Mouse (Mus musculus): Measurements from ENCODE around the gene Mcidas. TPM values are rescaled to one million over a fixed set of nuclear protein-coding genes. Genes with fewer than 3 reads are reported as not detected.

The Mcidas gene
- polyA plus RNA-seq, 1 experiment from 2014 or later, result 0.10 TPM

DNA sequence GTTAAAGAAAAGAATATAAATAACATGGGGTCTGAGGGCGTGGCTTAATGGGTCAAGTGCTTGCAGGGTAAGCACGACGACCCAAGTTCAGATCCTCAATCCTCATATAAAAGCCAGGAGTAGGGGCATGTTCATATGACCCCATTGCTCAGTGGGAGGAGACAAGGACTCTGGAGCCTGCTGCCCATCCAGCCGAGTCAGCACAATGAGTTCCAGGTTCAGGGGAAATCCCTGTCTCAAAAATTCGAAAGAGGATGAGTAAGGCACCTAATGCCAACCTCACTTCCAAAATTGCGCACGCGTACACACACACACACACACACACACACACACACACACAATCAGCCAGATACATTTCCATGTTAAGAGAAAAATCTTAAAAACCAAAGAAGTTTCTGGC, 28.8 kb downstream of the Mcidas start:
- Histone ChIP-seq H3K4me2 (no peak overlapping the region), H3K4me3 (no peak overlapping the region), H3K36me3 (no peaks in the 10 kb centered on the region), H3K9me3 (no peaks in the 10 kb centered on the region), H3K9ac (no peak overlapping the region), H3K27me3 (peaks cover 17% of the 10 kb centered on the region), H3K27ac (replicated peaks) (no peak overlapping the region), H3K4me1 (replicated peaks) (no peaks in the 10 kb centered on the region)
- ATAC-seq (ENCODE audit: low read depth), result no peak
- 72% methylated on average over 8 of the region's 8 CpGs for WGBS

DNA sequence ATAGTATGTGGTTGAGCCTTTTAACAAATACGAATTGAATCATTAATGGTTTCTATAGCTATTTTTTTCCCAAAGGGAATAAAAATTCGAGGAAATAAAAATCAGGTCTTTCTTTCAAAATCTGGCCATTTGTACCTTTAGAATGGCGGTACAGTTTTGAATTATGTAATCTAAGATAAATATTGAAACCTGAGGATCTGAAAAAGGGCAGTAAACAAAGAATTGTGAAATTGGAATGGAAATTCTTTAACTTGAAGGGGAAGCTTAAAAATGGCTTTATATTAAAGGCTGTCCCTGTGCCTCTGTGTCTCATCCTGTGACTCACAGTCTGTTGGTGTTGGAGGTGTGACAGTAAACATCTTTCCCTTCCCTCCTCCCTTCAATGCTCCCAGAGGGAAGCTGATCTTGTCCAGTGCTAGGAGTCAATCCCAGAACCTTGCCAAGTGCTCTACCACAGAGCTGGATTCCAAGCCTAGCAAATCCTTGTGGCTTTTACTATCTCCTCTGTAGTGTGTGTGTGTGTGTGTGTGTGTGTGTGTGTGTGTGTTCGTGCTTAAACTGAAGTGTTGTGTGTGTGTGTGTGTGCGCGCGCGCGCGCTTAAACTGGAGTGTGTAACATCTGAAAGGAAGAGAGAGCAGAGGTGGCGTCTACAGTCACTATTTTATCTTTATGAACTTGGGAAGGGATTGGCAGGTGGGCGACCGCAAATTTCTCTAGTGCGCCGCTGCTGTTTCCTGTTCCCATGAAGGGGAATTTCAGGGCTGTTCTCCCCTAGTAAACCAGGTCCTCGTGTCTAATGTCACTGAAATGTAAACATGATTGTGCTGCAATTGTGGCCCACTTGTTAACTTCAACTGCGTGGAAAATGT, 29.9 kb downstream of the Mcidas start:
- no peak overlapping the region for H3K9ac ChIP-seq
- H3K4me2 ChIP-seq, result no peak overlapping the region
- WGBS, result 84% methylated on average over 17 of the region's 17 CpGs
- ATAC-seq (ENCODE audit: low read depth), result no peak
- H3K36me3 ChIP-seq, result no peaks in the 10 kb centered on the region
- H3K27me3 ChIP-seq, result peaks cover 24% of the 10 kb centered on the region
- no peak overlapping the region for H3K4me3 ChIP-seq
- H3K27ac ChIP-seq (replicated peaks), result no peak overlapping the region
- H3K4me1 ChIP-seq (replicated peaks), result no peaks in the 10 kb centered on the region
- H3K9me3 ChIP-seq, result no peaks in the 10 kb centered on the region

DNA sequence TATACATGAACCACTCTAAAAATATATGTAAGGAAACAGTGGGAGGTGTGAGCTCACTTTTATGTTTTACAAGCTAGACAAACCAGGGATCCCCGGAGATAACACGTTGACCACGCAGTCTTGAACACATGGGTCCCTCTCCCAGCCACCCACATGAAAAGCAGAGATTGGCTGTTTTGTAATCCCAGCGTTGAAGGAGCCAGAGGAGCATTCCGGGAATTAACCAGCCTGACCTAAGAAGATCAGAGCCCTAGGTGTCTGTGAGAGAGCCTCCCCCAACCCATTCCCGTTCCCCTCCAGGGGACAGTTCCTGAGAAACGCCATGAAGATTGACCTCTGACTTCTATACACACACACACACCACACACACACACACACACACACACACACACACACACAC, 37.7 kb downstream of the Mcidas start:
- WGBS, result under 1% methylated on average over 7 of the region's 7 CpGs

DNA sequence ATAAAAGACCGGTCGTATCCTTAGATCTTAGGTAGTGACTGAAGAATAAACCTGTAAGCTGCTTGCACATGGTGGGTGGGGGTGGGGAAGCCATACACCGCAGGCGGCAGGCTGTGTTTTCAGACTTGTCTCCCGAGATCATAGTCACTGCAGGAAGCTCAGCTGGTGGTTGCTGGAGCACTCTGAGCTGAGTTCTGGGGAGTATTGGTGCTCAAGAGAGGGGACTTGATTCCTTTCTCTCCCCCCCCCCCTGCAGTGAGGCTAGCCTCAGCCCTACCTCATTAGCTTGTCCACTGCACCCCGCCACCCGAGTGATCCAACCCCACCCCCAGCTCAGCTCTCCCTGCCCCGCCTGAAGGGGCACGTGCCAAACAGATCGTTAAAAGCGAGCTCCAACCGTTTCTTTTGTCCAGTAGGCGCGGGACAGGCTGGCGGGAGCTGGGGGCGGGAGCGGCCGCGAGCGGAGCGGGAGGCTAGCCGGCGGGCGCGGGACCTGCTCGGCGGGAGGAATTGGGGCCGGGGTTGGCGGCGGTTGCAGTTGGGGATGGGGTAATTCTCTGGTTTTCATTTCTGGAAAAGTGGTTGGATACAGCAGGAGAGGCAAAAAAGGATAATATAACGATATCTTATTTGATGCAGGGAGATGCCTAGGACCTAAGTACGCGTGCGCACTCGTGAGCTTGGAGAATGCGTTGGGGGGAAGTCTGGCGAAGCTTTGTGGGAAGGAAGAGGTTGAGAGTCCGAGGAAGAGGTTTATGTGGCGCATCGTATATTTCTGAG, 38.3 kb downstream of the Mcidas start:
- H3K27me3 ChIP-seq, result peaks cover 74% of the 10 kb centered on the region
- H3K27ac ChIP-seq (replicated peaks), result peak overlapping the region; percentile 42; the same call in 1 of the 2 replicates
- no peaks in the 10 kb centered on the region for H3K36me3 ChIP-seq
- H3K4me1 ChIP-seq (replicated peaks), result peaks cover 26% of the 10 kb centered on the region
- peak overlapping the region; percentile 80 for H3K4me2 ChIP-seq
- H3K4me3 ChIP-seq, result peak overlapping the region; percentile 60
- WGBS, result under 1% methylated on average over 40 of the region's 40 CpGs
- H3K9ac ChIP-seq, result peak overlapping the region; percentile 75
- H3K9me3 ChIP-seq, result no peaks in the 10 kb centered on the region
- peak; percentile 69 for ATAC-seq (ENCODE audit: low read depth)

More for the DNA sequence above, 37.7 kb downstream of the Mcidas start:
- Histone ChIP-seq H3K9ac (peak overlapping the region; percentile 75), H3K9me3 (no peaks in the 10 kb centered on the region), H3K27ac (replicated peaks) (0 out of 2 replicates have a peak overlapping the region, but pooled peaks have one; percentile 42), H3K4me1 (replicated peaks) (peaks cover 26% of the 10 kb centered on the region), H3K36me3 (no peaks in the 10 kb centered on the region), H3K4me2 (peak overlapping the region; percentile 80), H3K4me3 (peak overlapping the region; percentile 60), H3K27me3 (peaks cover 74% of the 10 kb centered on the region)
- peak; percentile 9; the same call in 1 of the 2 replicates for ATAC-seq (ENCODE audit: low read depth)

GRCm38 (mm10) chr13:113032831-113033230, 39.2 kb downstream of the Mcidas start:
- H3K4me2 ChIP-seq, result peak overlapping the region; percentile 80; the same call in 1 of the 2 replicates
- no peak for ATAC-seq (ENCODE audit: low read depth)
- H3K4me1 ChIP-seq (replicated peaks), result peaks cover 26% of the 10 kb centered on the region
- no peak overlapping the region for H3K4me3 ChIP-seq
- no peaks in the 10 kb centered on the region for H3K9me3 ChIP-seq
- no peak overlapping the region for H3K27ac ChIP-seq (replicated peaks)
- H3K9ac ChIP-seq, result no peak overlapping the region
- H3K36me3 ChIP-seq, result no peaks in the 10 kb centered on the region
- peaks cover 78% of the 10 kb centered on the region for H3K27me3 ChIP-seq

GRCm38 (mm10) chr13:113034271-113034886, 40.7 kb downstream of the Mcidas start:
- no peak overlapping the region for H3K27ac ChIP-seq (replicated peaks)
- peaks cover 26% of the 10 kb centered on the region for H3K4me1 ChIP-seq (replicated peaks)
- WGBS, result 3% methylated on average over 11 of the region's 11 CpGs
- H3K36me3 ChIP-seq, result no peaks in the 10 kb centered on the region
- ATAC-seq (ENCODE audit: low read depth), result no peak
- H3K9ac ChIP-seq, result peak overlapping the region; percentile 70; the same call in 1 of the 2 replicates
- peak overlapping the region; percentile 53 for H3K4me3 ChIP-seq
- H3K9me3 ChIP-seq, result no peaks in the 10 kb centered on the region
- H3K27me3 ChIP-seq, result peaks cover 64% of the 10 kb centered on the region
- H3K4me2 ChIP-seq, result peak overlapping the region; percentile 97

GRCm38 (mm10) chr13:113034950-113035421, 41.3 kb downstream of the Mcidas start, which contains the start of gene Cdc20b:
Gene Cdc20b (plus strand): TSS chr13:113035111.
- under 1% methylated on average over 46 of the region's 46 CpGs for WGBS
- H3K4me2 ChIP-seq, result peak within 1 kb of the TSS; percentile 97
- peak within 1 kb of the TSS; percentile 70 for H3K9ac ChIP-seq
- H3K4me1 ChIP-seq (replicated peaks), result peaks cover 26% of the 10 kb centered on the region
- H3K27me3 ChIP-seq, result peaks cover 58% of the 10 kb centered on the region
- no peak for ATAC-seq (ENCODE audit: low read depth)
- no peaks in the 10 kb centered on the region for H3K36me3 ChIP-seq
- H3K9me3 ChIP-seq, result no peaks in the 10 kb centered on the region
- H3K27ac ChIP-seq (replicated peaks), result no peak within 1 kb of the TSS
- peak within 1 kb of the TSS; percentile 53 for H3K4me3 ChIP-seq

DNA sequence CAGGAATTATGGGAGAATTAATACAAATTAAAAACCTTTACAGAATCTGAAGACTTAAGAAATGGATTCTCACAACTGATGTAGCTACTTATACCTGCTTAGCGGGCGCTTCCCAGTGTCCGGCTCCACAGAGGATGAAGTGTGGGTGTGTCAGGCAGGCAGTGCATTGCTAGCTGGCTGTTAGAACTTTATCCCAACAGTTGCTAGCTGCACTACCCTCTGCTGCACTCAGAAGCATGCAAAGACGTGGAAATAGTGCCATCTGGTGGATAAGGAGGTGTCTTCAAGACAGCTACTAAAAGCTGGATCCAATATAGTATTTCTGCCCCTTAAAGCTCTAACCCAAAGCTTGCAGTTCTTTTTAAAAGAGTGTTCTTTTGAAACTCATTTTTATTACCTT, 42.2 kb downstream of the Mcidas start:
- H3K4me2 ChIP-seq, result peak overlapping the region; percentile 97
- peaks cover 50% of the 10 kb centered on the region for H3K27me3 ChIP-seq
- no peak overlapping the region for H3K9ac ChIP-seq
- no peak overlapping the region for H3K27ac ChIP-seq (replicated peaks)
- H3K4me1 ChIP-seq (replicated peaks), result peaks cover 26% of the 10 kb centered on the region
- peak; percentile 84 for ATAC-seq (ENCODE audit: low read depth)
- H3K9me3 ChIP-seq, result no peaks in the 10 kb centered on the region
- peak overlapping the region; percentile 53 for H3K4me3 ChIP-seq
- no peaks in the 10 kb centered on the region for H3K36me3 ChIP-seq
- 0% methylated on average over 4 of the region's 4 CpGs for WGBS

- no peak for ATAC-seq (ENCODE audit: low read depth)
- WGBS, result 81% methylated on average over 3 of the region's 3 CpGs
- Histone ChIP-seq H3K27ac (replicated peaks) (no peak overlapping the region), H3K4me1 (replicated peaks) (peaks cover 5% of the 10 kb centered on the region), H3K4me2 (peak overlapping the region; percentile 62), H3K9me3 (no peaks in the 10 kb centered on the region), H3K36me3 (no peaks in the 10 kb centered on the region), H3K27me3 (no peaks in the 10 kb centered on the region), H3K9ac (0 out of 2 replicates have a peak overlapping the region, but pooled peaks have one; percentile 49), H3K4me3 (peak overlapping the region; percentile 43)
Measured at GRCm38 (mm10) chr13:113044876-113045275, 51.2 kb downstream of the Mcidas start.

GRCm38 (mm10) chr13:113045458-113046110, 51.9 kb downstream of the Mcidas start:
- ATAC-seq (ENCODE audit: low read depth), result no peak

GRCm38 (mm10) chr13:113046211-113046883, 52.7 kb downstream of the Mcidas start, which contains the start of gene Gpx8:
Gene Gpx8 (minus strand): TSS chr13:113046410.
- peak within 1 kb of the TSS; percentile 49 for H3K9ac ChIP-seq
- peak within 1 kb of the TSS; percentile 62 for H3K4me2 ChIP-seq
- 7% methylated on average over 21 of the region's 21 CpGs for WGBS
- peak; percentile 89 for ATAC-seq (ENCODE audit: low read depth)
- H3K27ac ChIP-seq (replicated peaks), result no peak within 1 kb of the TSS; the same call in 1 of the 2 replicates
- H3K27me3 ChIP-seq, result no peaks in the 10 kb centered on the region
- H3K4me3 ChIP-seq, result peak within 1 kb of the TSS; percentile 43
- no peaks in the 10 kb centered on the region for H3K9me3 ChIP-seq
- peaks cover 5% of the 10 kb centered on the region for H3K4me1 ChIP-seq (replicated peaks)
- H3K36me3 ChIP-seq, result no peaks in the 10 kb centered on the region

More at GRCm38 (mm10) chr13:113045458-113046110, 51.9 kb downstream of the Mcidas start:
- Histone ChIP-seq H3K9ac (peak overlapping the region; percentile 49), H3K36me3 (no peaks in the 10 kb centered on the region), H3K4me1 (replicated peaks) (peaks cover 5% of the 10 kb centered on the region), H3K27me3 (no peaks in the 10 kb centered on the region), H3K27ac (replicated peaks) (no peak overlapping the region; the same call in 1 of the 2 replicates), H3K4me2 (peak overlapping the region; percentile 62), H3K9me3 (no peaks in the 10 kb centered on the region), H3K4me3 (peak overlapping the region; percentile 43)
- WGBS, result 25% methylated on average over 18 of the region's 18 CpGs

All from neural tube, embryonic 13.5 days (tissue).